Mouse (Mus musculus) Muller cell, postnatal 12 days (primary cell): ENCODE data around the gene Gm20532.
A peak's percentile ranks its signal among the peaks of the same experiment; 100 is the strongest.

ENCODE experiments used
- DNase-seq: peaks from one replicate; pipeline ENCODE4 v3.0.0-alpha.2; 2015; ENCODE audit errors: inconsistent ontology term

The Gm20532 gene

DNA sequence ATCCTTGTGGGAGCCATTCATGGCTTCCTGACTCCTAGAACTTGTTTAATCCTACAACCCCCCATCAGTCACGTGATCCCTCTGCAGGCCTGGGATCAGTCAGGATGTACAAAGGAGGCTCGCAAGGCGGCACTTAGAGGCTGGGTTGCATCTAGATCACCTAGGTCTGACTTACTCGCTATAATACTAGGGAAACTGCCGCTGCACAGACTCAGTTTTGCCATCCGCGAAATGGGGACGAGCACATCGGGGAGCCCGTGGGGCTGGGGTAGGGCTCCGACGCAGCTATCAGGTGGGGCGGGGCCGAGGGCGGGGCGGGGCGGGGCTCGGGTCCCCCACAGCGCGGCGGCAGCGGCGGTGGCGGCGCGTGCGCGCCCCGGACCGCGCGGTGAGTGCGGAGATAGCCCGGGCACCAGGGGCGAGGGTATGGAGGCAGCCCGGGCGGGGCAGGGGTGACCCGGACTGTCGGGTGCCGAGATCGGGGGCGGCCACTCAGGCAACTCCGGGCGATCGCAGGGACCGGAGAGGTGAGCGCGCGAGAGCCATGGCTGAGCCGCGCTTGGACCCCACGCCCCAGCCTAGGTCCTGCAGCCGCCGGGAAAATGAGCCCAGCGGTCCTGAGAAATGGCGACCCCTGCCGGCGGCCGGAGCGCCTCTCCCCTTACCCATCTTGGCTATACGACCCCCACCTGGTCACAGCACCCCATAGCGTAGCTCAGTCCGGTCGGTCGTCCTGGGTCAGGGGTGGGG lies at the start of gene Gm20532:
Gm20532 (plus strand) TSS at position 346 of the 750 bp plus-strand sequence.
- peak; percentile 70 for DNase-seq

DNA sequence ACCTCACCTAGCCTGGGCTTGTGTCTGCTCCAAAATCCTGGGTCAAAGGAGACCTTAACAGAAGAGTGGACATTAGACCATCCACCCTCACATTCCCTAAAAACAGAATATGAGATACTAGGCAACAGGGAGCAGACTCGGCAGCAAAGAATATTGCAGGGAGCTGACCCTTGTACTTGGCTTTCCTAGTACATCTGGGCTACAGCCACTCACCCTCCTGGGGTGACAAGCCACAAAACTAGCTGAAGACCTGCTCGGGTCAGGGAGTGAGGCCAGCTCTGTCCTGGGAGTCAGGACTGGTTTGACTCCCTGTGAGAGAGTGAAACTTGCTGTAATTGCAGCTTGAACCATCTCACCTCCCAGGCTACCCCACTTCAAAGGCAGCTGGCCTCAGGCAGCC lies 46.9 kb upstream of the Gm20532 start:
- DNase-seq, result no peak

DNA sequence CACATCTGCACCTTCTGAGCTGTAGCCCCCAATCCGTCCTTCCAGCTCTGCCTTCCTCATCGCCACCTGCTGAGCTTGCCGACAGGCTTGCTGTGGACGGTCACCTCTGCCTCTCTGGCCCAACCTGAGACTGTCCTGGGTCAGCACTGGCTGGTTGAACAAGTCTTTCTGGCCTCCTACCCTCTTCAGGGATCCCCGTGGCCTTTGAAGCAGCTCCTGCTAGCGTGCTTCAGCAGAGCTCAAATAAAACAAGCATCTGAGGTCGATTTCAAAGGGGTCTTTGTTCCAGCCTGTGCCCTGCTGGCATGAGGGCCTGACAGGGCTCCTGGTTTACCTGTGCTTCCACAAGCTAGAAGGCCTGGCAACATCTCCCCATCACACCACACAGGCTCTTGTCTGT lies 45.7 kb upstream of the Gm20532 start:
- no peak for DNase-seq

DNA sequence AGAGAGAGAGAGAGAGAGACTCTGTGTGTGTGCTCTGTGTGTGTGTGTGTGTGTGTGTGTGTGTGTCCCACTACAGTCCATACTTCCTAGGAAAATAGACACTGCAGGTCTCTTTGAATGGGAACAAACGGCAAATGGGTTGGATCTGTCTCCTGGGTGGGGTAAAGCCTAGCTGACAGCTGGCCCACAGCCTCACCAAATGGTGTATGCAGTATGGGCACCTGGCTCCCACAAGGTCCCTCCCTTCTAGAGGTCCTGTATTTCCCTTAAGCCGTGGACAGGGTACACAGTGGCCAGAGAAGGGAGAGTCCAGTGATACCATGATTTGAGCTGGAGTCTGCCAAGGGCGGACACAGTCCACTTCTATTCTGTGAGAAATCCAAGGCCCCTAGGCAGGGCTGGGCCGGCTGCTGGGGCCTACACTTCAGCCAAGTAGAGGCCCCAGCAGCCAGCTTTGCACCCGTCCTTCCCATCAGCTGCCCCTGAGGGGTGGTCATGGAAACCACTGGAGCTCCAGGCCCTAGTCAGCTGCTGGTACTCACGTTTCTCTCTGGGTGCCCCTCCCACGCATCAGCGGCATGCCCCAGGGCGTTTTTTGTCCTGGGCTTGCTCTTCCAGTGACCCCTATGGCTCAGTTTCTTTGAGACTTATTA lies 45.1 kb upstream of the Gm20532 start:
- peak; percentile 47 for DNase-seq

DNA sequence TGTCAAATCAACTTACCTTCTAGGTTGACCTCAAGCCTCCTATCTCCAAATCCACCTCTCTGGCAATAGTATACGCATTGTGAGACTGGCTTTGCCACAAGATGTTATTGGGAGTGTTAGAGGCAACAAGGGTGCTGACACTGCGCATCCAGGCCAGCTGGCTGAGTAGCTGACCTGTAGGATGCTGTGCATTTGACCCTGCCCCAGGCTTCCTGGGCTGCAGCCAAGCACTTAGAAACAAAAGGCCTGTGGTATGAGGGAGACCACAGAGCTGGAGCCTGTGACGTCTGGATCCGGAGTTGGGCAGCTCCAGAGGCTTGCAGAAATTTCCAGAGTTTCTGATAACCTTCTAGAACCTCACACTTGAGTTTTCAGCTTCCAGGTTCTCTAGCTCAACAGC lies 43.3 kb upstream of the Gm20532 start:
- DNase-seq, result peak; percentile 90

DNA sequence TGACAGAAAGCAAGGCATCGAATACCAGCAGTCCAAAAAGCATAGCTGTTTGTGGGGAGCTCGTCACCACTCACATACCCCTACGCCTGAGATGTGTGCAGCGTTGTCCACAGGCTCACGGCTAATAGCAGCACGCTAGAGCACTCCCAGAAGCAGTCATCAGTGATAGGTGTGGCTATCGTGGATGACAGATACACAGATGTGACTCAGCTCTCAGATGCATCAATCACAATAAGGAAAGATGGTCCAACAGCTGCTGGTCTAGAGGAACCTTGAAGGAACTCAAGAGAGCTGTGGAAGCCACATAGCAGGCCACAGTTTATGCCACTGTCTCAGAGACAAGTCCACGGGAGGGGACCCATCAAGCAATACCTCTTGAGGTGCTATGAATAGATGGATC lies 42.7 kb upstream of the Gm20532 start:
- no peak for DNase-seq

DNA sequence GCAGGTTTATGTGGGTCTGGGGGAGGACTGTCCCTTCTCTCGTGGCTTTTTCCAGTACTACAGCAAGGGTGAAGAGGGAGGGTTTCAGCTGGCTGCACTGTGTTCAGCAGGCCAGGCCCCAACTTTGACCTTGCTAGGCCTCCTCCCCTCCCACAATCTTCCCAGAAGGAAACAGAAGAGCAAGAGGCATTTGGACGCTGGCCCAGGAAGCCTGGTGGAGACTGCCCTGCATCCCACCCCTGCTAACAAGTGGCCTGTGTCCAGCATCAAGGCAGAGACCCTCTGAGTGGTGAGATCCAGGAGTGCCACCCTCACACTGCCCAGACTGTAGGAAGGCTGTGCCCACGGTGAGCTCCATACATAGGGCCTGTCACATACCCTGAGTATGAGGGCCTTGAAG lies 42.2 kb upstream of the Gm20532 start:
- no peak for DNase-seq

DNA sequence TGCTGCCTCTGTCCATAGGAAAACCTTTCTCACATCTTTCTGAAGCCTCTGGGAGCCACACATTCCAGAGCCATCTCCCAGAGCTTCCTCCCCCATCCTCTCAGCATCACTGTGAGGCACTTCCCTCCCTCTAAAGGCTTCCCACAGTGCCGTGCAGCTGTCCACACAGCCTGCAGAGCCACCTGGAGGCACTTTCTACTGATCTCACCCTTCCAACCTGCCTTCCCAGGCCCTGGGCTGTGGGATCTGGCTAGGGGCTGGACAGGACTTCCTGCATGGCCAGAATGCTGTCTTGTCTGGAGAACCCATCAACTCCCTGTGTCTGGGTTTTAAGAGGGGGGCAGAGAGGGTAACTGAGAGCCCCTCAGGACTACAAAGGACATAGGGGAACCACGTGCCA lies 39.0 kb upstream of the Gm20532 start:
- peak; percentile 55 for DNase-seq

DNA sequence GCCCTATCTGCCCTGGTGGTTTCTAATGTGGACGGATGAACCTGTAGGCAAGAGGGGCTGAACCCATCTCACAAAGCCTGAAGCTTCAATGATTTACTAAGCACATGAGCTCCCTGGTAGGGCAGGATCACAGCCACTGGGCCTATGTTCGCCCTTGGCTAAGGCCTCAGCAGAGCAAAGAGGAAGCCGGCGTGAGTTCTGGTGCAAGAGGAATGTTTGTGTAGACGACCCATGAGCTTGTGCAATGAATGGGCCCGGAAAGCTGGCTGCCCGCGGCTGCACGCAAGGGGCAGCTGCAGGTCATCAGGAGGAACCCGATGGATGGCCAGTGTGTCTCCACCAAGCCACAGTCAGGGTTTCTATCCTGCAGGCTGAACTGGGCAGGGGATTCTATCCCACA lies 36.6 kb upstream of the Gm20532 start:
- peak; percentile 48 for DNase-seq

DNA sequence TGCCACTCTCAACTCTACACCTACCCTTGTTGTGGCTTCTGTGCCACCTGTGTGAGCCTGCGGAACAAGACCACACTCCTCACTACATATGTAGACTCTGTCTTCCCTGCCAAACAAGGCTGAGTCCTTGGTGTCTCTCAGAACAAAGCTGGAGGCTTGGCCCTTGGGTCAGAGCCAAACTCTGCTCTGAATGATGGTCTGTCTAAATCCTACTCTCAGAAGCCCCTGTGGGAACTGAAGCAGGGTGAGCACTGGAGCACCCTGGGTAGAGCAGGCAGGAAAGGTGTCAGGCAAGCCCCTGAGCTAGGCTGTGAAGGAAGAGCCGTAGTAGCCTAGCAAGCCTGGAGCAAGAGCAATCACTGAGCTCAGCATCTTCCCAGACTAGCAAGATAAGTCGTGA lies 36.2 kb upstream of the Gm20532 start:
- DNase-seq, result no peak

DNA sequence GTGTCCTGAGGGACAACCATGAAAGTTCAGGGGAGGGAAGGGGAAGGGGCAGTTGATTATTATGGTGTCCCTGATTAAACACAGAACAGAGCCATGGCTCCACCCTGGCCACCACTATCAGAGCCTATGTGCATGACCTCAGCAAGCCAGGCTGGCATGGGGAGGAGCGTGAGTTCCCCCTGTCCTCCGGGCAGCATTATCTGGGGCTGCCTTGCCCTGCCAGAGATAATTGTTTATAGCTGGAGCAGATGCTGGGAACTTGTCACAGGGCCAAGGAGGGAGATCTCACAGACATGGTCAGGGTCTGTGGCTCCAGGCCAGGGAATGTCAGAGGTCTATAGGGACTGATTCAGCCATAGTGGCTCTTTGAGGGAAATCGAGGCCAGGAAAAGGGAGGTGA lies 35.7 kb upstream of the Gm20532 start:
- DNase-seq, result no peak

DNA sequence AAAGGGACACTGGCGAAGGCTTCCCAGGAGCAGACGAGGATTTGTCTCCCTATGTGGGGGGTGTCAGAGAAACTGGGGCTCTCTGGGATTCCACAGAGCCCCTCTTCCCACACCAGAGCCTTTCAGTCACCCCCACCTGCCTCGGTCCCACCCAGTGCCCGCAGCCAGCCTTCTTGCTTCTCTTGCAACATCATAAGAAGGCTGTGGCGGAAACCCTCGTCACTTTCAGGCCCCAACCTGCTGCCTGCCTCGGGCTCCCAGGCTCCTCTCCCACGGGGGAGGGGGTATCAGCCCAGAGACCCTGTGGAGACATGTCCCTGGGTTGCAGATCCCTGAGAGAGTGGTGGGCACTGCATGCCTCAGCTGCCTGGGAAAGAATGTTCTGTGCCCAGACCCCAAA lies 35.0 kb upstream of the Gm20532 start:
- DNase-seq, result no peak

DNA sequence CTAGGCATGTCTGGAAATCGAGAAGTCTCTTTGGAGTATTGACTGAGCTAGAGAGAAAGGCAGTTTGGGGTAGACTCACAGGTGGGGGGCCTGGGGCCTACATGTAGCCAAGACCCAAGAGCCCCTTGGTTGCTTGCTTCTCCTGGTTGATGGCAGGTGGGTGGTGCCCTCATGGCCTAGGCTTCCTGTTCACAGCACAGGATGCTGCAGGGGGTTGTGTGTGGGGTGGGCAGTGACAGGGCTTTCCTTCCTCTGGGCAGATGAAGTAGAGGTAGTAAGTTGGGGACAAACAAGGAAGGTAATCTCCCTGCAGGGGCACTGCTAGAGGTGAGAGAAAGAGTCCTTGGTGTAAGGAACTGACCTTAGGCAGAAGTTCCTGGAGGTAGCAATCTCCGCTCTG lies 34.4 kb upstream of the Gm20532 start:
- DNase-seq, result no peak

DNA sequence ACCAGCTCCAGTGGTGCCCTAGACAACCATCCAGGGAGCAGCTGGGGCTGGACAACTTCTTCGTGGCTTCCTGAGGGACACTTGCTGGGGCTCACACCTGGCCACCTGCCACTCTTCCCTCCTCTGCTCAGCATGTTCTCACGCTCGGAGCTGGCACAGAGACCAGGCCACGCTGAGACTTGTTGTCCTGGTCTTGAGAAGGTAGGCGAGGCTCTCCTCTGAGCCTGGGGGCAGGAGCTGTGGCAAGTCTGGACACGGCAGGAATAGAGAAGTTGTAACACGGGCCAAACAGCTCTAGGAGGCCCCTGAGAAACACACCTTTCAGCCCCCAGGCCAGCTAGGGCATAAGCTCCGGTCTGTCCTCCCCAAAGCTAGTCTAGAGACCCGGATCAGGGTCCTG lies 32.5 kb upstream of the Gm20532 start:
- DNase-seq, result no peak

DNA sequence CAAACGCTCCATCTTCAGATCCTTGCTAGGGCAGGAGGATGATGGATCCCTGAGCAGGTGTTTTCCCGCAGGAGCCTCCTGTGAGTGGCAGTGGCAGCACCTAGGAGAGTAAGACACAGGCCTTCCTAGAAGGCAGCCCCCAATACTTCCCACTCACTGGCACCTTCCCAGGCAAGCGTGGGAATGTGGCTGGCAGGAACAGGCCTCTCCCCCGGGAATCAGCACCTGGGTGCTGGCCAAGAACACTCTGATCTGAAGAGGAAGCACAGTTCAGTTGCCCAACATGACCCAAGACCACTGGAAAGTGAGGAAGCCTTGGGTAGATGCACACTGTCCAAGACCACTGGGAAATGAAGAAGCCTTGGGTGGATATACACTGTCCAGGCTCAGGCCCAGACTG lies 31.4 kb upstream of the Gm20532 start:
- peak; percentile 45 for DNase-seq

DNA sequence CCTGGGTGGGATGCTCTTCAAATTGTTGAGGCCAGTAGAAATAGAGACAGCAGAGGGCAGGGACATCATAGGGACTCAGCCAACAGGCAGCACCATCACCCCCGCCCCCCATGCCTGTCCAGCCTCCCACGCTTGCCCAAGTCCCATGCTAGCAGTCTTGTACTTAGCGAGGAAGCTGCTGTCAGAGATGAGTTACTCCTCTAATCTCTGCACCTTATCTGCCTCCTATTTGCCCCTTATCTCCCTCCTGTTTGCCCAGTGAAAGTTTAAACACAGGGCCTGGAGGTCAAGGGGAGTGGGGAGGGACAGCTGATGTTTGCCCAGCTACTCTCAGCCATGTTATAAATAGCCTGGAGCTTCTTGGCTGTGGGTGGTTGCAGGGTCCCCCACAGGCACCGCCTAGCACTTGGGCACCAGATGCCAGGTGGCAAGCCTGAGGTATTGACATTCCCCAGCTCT lies 29.9 kb upstream of the Gm20532 start:
- DNase-seq, result no peak

DNA sequence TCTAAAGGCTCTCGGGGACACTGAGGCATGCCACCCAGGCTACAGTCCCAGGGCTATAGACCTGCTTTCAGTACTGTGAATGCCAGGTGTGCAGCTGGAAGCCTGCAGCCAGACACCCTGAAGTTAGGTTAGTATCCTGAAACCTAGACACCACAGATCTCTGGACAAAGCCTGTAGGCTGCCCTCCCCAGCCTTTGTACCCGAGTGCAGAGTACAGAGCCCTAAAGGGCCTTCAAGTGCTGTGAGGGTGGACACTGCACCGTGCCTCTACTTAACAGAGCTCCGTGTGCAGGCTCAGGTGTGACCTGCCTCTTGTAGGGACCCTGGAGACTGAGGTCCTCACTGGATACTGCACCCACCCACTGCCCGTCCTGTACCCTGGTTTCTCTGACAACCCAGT lies 25.9 kb upstream of the Gm20532 start:
- DNase-seq, result no peak

DNA sequence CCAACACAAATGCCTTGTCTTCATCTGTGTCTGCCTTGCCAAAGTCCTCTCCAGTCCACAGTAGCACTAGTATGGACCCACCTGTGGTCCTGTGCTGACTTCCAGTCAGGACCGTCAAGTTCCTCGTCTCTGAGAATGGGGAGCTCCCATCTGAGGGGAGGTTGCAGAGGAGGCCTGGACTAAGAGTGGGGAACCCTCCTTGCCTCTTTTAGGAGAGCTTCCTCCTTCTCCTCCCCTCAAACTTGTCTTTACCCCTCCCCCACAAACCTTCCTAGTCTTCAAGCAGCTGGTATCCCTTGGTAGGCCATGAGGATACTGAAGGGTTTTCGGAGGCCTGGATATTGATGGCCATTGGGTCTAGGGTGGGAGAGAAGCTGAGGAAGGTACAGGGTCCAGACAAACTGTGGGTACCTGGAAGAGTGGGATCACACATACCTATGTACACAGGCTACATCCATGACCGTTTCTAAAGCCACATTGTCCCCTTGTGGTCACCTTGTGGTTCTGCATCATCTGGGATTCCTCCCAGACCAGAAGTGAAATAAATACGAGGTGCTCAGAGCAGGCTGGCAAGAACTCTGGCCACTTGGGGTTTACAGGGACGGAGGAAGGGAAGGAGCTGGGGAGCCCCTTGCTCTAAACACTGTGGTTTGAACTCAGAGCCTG lies 25.0 kb upstream of the Gm20532 start:
- DNase-seq, result peak; percentile 63

DNA sequence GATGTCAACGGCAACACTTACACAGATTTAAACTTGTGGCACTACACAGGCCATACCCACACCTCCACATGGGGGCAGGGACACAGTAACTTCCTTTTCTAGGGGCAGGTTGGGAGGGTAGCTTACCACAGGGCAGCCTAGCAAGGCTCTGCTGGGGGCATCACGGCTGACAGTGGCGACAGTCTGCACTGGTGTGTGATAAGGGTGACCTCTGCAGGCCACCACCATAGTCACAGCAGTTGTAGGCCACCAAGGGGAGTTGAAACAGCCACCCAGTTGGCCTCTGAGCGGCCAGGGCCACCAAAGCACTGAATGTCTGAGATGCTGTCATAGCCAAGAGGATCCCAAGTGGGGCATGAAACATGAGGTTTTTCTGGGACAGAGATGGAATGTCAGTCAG lies 20.2 kb upstream of the Gm20532 start:
- peak; percentile 60 for DNase-seq

DNA sequence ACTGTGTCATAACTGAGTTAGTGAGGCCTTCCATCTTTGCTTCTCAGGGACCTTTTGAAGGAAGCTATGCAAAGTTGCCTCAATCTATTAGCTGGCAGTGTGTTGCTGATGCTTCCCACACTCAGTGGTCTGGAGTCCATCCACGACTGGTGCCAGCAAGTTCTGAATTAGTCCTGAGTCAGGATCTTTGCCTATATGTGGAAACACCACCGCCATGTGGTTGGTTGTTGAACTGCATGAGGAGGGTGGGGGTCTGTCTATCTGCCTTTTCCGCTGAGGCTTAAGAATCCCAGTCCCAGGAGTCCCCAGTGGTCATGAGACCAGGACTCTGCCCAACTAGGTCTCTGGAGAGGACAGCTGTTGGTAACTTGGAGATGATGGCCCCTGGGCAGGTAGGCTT lies 16.4 kb upstream of the Gm20532 start:
- DNase-seq, result peak; percentile 60

DNA sequence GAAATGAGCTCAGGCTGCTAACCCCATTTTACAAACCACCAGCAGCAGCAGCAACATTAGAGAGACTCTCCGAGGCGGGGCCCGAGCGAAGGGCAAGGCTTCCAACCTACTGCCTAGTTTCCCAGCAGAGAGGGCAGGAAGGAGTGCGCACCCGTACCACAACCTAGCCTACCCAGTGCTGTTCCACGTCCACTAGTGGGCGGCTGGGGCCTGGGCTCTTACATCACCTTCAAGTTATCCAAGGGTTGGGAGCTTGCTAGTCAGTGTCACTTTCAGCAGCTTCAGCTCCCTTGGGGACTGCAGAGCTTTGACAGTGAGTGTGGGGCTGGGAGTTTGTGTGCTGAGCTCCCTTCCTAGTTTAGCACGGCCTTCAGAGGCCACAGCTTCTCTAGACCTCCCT lies 15.0 kb upstream of the Gm20532 start:
- DNase-seq, result no peak

DNA sequence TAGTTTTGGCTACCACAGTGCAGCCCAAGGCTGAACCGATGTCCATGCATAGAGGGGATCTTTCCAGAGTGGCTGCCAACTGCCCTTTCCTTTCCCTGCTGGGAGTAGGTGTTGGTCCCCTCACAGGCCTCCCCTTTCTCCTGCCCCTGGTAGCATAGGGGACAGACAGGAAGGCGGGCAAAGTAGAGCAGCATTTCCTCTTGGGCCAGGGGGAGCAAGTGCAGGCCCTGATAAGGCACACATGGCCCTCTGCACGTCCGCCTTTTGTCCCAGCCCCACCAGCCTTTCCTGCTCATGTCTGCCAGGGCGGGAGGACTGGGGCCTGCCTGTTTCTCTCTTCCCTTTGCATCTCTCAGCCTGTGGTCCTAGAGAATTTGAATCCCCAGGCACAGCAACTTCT lies 14.6 kb upstream of the Gm20532 start:
- DNase-seq, result no peak

DNA sequence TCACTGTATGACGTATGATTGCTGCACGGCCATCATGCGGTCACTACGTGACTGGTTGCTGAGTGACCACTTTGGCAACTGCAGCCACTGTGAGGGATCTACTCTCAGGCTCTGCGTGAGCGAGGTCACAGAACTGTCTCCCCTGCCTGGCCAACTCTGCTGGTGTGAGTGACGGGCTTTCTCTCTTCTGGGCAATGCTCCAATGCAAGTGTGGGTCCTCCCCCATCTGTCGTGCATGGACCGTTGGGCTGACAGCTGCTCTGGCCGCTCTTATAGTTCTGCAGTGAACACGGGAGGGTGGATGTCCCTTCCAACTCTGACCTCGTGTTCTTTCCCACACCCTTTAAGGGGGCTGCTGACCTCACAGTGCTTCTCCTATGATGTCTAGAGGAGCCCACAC lies 13.0 kb upstream of the Gm20532 start:
- DNase-seq, result peak; percentile 79
